Mouse (Mus musculus) midbrain, embryonic 16.5 days (tissue): ENCODE measurements around the gene Ror2. TPM values are rescaled to one million over a fixed set of nuclear protein-coding genes. Genes with fewer than 3 reads are reported as not detected.

ENCODE experiments used
- ATAC-seq: fragments of 200-750 bp; cut with Nextera tagmentation; 2 replicates; pipeline ENCODE4 v1.8.0; 2017; ENCODE audit warnings: moderate TSS enrichment
- H3K27ac ChIP-seq: fragments of 300-500 bp; sonication (generic); 2 replicates; pipeline ENCODE4 v1.5.1; 2014; ENCODE audit warnings: mild to moderate bottlenecking, low read length, mixed read lengths
- H3K27me3 ChIP-seq: fragments of 300-500 bp; sonication (generic); 2 replicates; pipeline ENCODE4 v1.6.1; 2014; ENCODE audit warnings: low read depth, low read length, mixed read lengths; ENCODE audit not compliant: control insufficient read depth, insufficient read depth
- H3K36me3 ChIP-seq: fragments of 300-500 bp; sonication (generic); 2 replicates; pipeline ENCODE4 v1.6.1; 2014; ENCODE audit warnings: mild to moderate bottlenecking, low read length, moderate library complexity, mixed read lengths; ENCODE audit not compliant: control insufficient read depth, insufficient read depth
- H3K4me1 ChIP-seq: fragments of 300-500 bp; sonication (generic); 2 replicates; pipeline ENCODE4 v1.6.1; 2014; ENCODE audit warnings: mild to moderate bottlenecking, low read length, mixed read lengths; ENCODE audit not compliant: control insufficient read depth, insufficient read depth
- H3K4me2 ChIP-seq: fragments of 300-500 bp; sonication (generic); 2 replicates; pipeline ENCODE4 v1.6.1; 2014; ENCODE audit warnings: mild to moderate bottlenecking, low read length, mixed read lengths
- H3K4me3 ChIP-seq: fragments of 300-500 bp; sonication (generic); 2 replicates; pipeline ENCODE4 v1.5.1; 2014; ENCODE audit warnings: low read depth, mild to moderate bottlenecking, low read length, moderate library complexity, mixed read lengths
- H3K9ac ChIP-seq: fragments of 300-500 bp; sonication (generic); 2 replicates; pipeline ENCODE4 v1.6.1; 2014; ENCODE audit warnings: low read depth, low read length, mixed read lengths
- H3K9me3 ChIP-seq: fragments of 300-500 bp; sonication (generic); replicated peaks from 2 replicates; pipeline ENCODE4 v1.6.1; 2014; ENCODE audit warnings: mild to moderate bottlenecking, low read length, mixed read lengths; ENCODE audit not compliant: control insufficient read depth, poor library complexity, severe bottlenecking
- WGBS: fragments of 180-500 bp; shearing (Covaris S2); extraction: QIAGEN DNeasy Blood & Tissue Kit; methylation state at CpG from one replicate; pipeline ENCODE4 v1.1.7; 2014; 5-methylcytosine and 5-hydroxymethylcytosine counted together
- polyA plus RNA-seq: library from polyadenylated mRNA; unstranded; fragments of >200 nt; fragmentation: Nextera tagmentation; extraction: Ambion mirVana; gene quantifications from 2 replicates; pipeline ENCODE4 v1.2.1, GENCODE M21; 2015

Ror2 gene
- polyA plus RNA-seq, 1 experiment from 2014 or later, result 2.4 TPM

DNA sequence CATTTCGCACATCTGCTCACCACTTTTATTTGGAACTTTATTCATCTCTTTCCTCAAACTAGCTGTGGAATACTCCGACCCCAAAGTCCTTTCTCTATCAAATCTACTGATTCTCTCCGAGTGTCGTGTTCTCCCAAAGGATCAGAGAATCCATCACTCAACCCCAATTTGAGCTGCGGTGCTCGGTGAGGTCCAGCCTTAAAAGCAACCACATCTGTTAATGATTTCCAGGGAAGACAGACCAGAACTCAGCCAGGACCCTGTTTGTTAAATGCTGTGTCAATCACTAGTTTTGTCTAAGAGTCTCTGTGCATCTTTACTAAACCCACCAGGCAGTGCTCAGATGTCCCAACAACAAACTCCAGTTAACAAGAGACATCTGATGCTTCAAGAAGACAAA lies 204.1 kb downstream of the Ror2 start:
- Histone ChIP-seq H3K9ac (no peak overlapping the region), H3K4me3 (no peak overlapping the region), H3K27ac (no peak overlapping the region), H3K9me3 (no peaks in the 10 kb centered on the region), H3K4me1 (peaks cover 9% of the 10 kb centered on the region), H3K27me3 (no peaks in the 10 kb centered on the region), H3K4me2 (no peak overlapping the region), H3K36me3 (no peaks in the 10 kb centered on the region)
- ATAC-seq, result no peak
- 79% methylated on average over 6 of the region's 6 CpGs for WGBS

GRCm38 (mm10) chr13:53077732-53078345 lies 208.1 kb downstream of the Ror2 start:
- Histone ChIP-seq H3K27me3 (no peaks in the 10 kb centered on the region), H3K36me3 (no peaks in the 10 kb centered on the region), H3K9me3 (no peaks in the 10 kb centered on the region), H3K27ac (no peak overlapping the region), H3K4me2 (peak overlapping the region; percentile 29), H3K4me1 (peaks cover 13% of the 10 kb centered on the region; the same call in 1 of the 2 replicates), H3K9ac (peak overlapping the region; percentile 22; the same call in 1 of the 2 replicates), H3K4me3 (no peak overlapping the region)
- ATAC-seq, result peak; percentile 59; the same call in 1 of the 2 replicates
- 26% methylated on average over 15 of the region's 15 CpGs for WGBS

GRCm38 (mm10) chr13:53075006-53075405 lies 210.9 kb downstream of the Ror2 start:
- no peaks in the 10 kb centered on the region for H3K36me3 ChIP-seq
- no peaks in the 10 kb centered on the region for H3K9me3 ChIP-seq
- H3K4me3 ChIP-seq, result no peak overlapping the region
- no peak overlapping the region for H3K27ac ChIP-seq
- H3K4me2 ChIP-seq, result no peak overlapping the region
- peaks cover 13% of the 10 kb centered on the region; the same call in 1 of the 2 replicates for H3K4me1 ChIP-seq
- no peak overlapping the region for H3K9ac ChIP-seq
- H3K27me3 ChIP-seq, result no peaks in the 10 kb centered on the region
- WGBS, result 46% methylated on average over 5 of the region's 5 CpGs
- no peak for ATAC-seq

DNA sequence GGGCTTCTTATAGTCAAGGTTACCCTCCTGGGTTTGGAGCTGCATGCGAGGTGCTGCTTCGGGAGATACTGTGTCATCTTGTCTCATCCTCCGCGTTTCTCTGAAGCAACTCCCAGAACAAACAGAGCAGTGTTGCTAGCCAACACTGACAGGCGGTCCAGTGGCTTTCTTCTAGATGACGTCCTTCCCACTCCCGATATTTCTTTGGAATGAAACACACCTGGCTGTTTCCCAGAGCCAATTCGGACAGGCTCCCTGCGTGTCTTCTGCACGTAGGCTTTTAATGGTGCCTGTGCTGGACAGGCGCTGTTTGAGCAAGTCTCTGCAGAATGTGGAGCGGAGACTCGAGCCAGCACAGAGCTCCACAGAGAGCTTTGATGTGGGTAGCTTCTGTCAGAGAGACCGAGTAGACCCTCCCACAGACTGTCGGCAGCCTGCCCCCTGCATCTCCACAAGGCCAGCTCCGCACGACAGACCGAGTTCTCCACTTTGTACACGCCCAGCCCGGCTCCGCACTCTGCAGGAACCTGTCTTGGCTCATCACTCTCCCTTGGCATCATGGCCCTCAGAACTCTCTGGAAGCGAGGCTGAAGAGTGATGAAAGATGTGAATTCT lies 216.7 kb downstream of the Ror2 start:
- ATAC-seq, result no peak

GRCm38 (mm10) chr13:53068461-53068860 lies 217.5 kb downstream of the Ror2 start:
- ATAC-seq, result no peak
- Histone ChIP-seq H3K4me2 (no peak overlapping the region), H3K36me3 (no peaks in the 10 kb centered on the region), H3K27me3 (no peaks in the 10 kb centered on the region), H3K9me3 (no peaks in the 10 kb centered on the region), H3K4me1 (no peaks in the 10 kb centered on the region), H3K9ac (no peak overlapping the region), H3K27ac (no peak overlapping the region), H3K4me3 (no peak overlapping the region)
- WGBS, result 37% methylated on average over 8 of the region's 8 CpGs

More for the DNA sequence above, 216.7 kb downstream of the Ror2 start:
- no peaks in the 10 kb centered on the region for H3K9me3 ChIP-seq
- no peak overlapping the region for H3K4me3 ChIP-seq
- 63% methylated on average over 22 of the region's 22 CpGs for WGBS
- H3K36me3 ChIP-seq, result no peaks in the 10 kb centered on the region
- no peak overlapping the region for H3K27ac ChIP-seq
- no peak overlapping the region for H3K4me2 ChIP-seq
- no peaks in the 10 kb centered on the region for H3K4me1 ChIP-seq
- no peak overlapping the region for H3K9ac ChIP-seq
- H3K27me3 ChIP-seq, result no peaks in the 10 kb centered on the region

DNA sequence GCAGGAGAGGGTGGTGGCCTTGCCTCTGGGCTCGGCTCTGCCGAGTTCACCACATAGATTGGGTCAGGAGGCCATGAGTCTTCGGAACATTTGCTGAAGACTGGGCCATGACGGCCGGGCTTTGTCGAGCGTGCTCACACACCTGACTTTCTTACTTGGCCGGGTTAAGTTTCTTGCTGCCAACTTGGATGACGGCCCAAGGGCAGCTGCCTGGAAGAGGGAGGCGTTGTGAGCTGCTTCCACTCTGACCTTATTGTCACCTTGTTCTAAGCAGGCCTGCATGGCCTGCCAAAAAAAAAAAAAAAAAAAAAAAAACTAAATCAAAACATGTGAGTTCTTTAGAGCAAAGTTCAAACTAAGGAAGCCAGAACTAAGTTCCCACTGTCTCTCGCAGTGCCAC lies 218.0 kb downstream of the Ror2 start:
- 77% methylated on average over 11 of the region's 11 CpGs for WGBS

GRCm38 (mm10) chr13:53065122-53065521 lies 220.8 kb downstream of the Ror2 start:
- H3K4me2 ChIP-seq, result no peak overlapping the region
- 87% methylated on average over 11 of the region's 11 CpGs for WGBS
- no peaks in the 10 kb centered on the region for H3K4me1 ChIP-seq
- no peaks in the 10 kb centered on the region for H3K36me3 ChIP-seq
- no peak for ATAC-seq
- H3K27ac ChIP-seq, result no peak overlapping the region
- no peaks in the 10 kb centered on the region for H3K27me3 ChIP-seq
- H3K9me3 ChIP-seq, result no peaks in the 10 kb centered on the region
- no peak overlapping the region for H3K4me3 ChIP-seq
- no peak overlapping the region for H3K9ac ChIP-seq

More for the DNA sequence above, 218.0 kb downstream of the Ror2 start:
- Histone ChIP-seq H3K4me2 (no peak overlapping the region), H3K4me1 (no peaks in the 10 kb centered on the region), H3K27me3 (no peaks in the 10 kb centered on the region), H3K9ac (no peak overlapping the region), H3K27ac (no peak overlapping the region), H3K9me3 (no peaks in the 10 kb centered on the region), H3K4me3 (no peak overlapping the region), H3K36me3 (no peaks in the 10 kb centered on the region)
- no peak for ATAC-seq

- no peak overlapping the region for H3K9ac ChIP-seq
- H3K27ac ChIP-seq, result no peak overlapping the region
- H3K9me3 ChIP-seq, result no peaks in the 10 kb centered on the region
- no peak overlapping the region for H3K4me2 ChIP-seq
- H3K36me3 ChIP-seq, result no peaks in the 10 kb centered on the region
- 78% methylated on average over 1 of the region's 1 CpGs for WGBS
- no peak overlapping the region for H3K4me3 ChIP-seq
- no peak for ATAC-seq
- no peaks in the 10 kb centered on the region for H3K27me3 ChIP-seq
- no peaks in the 10 kb centered on the region for H3K4me1 ChIP-seq
Observed at GRCm38 (mm10) chr13:53064681-53065080, 221.2 kb downstream of the Ror2 start.
